Mouse (Mus musculus): ENCODE results near the gene Higd1a.

GRCm38 (mm10) chr9:121892057-121892687 lies 34.0 kb upstream of the Higd1a start:
- no peak for TF ChIP-seq CTCF (IDR thresholded peaks at IDR 0.05; ENCODE audit: low read depth)
- TF ChIP-seq EP300 (optimal IDR thresholded peaks at IDR 0.05): no peak

All from stomach, postnatal 0 days (tissue).